Mouse (Mus musculus) B cell, adult 62 days (primary cell): ENCODE data around the gene Usp53. TPM values are rescaled to one million over a fixed set of nuclear protein-coding genes. Genes with fewer than 3 reads are reported as not detected.

ENCODE experiments used
- total RNA-seq: library from RNA; stranded (reverse); gene quantifications from 4 replicates; pipeline ENCODE4 v1.2.4, GENCODE M21; 2023

The Usp53 gene
- total RNA-seq = 19.7 to 33.5 TPM (median 20.3 TPM) in 4 replicates

GRCm38 (mm10) chr3:122984249-122985182 is at the start of gene Usp53:
TSS of gene Usp53 (minus strand) at chr3:122984510.

GRCm38 (mm10) chr3:122924009-122924914 is 60.0 kb downstream of the Usp53 start, which contains the start of gene 1810037I17Rik:
TSS of gene 1810037I17Rik (plus strand) at chr3:122924203.

GRCm38 (mm10) chr3:122919260-122919659 is 65.0 kb downstream of the Usp53 start, which contains the start of gene Gm10959:
TSS of gene Gm10959 (minus strand) at chr3:122919360.

GRCm38 (mm10) chr3:122894772-122895171 is 89.5 kb downstream of the Usp53 start, which contains the start of gene Fabp2:
TSS of gene Fabp2 (plus strand) at chr3:122895072.

Other genes with a start within 250 kb of the Usp53 start
- not detected in 4 replicates for gene Fabp2, start 89.4 kb downstream of the Usp53 start, total RNA-seq
- gene Gm10959, start 65.2 kb downstream of the Usp53 start, total RNA-seq = not detected in 4 replicates
- gene 1810037I17Rik, start 60.3 kb downstream of the Usp53 start, total RNA-seq = 24.5 to 26.4 TPM (median 26.0 TPM) in 4 replicates
- gene Myoz2, start 50.5 kb upstream of the Usp53 start, total RNA-seq = not detected in 4 replicates